Mouse (Mus musculus): ENCODE results near the gene Ldlr.
"Not testable (repeated sequence)": the region's sequence is repeated elsewhere in the genome, so short reads cannot be mapped to it uniquely, and the experiment has no call there.

The Ldlr gene

GRCm38 (mm10) chr9:21786906-21787305 lies 63.6 kb downstream of the Ldlr start:
- in situ Hi-C loops (cut with MboI, MseI): no loop called here

DNA sequence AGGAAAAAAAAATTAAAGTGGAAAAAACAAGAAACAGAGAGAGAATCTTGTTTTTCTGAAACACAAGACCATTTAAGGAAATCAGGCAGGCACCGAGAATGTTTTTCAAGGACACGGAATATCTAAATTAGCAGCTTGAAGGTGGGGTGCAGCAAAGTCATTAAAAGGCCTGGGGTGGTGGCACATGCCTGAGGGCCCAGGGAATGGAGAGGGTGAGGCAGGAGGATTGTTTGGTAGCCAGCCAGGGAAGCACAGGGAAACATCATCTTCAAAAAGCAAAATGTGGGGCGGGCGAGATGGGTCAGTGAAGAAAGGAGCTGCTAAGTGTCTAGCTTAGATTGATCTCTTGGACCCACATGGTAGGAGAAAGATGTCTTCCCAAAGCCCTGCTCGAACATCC lies 64.4 kb downstream of the Ldlr start:
- in situ Hi-C loops (cut with MboI, MseI): no loop called here

GRCm38 (mm10) chr9:21788234-21788633 lies 65.0 kb downstream of the Ldlr start:
- in situ Hi-C loops (cut with MboI, MseI): no loop called here

GRCm38 (mm10) chr9:21791861-21792260 lies 68.6 kb downstream of the Ldlr start:
- in situ Hi-C loops (cut with MboI, MseI): no loop called here

- in situ Hi-C loops (cut with MboI, MseI): no loop called here
Measured at GRCm38 (mm10) chr9:21792644-21793043, 69.4 kb downstream of the Ldlr start.

DNA sequence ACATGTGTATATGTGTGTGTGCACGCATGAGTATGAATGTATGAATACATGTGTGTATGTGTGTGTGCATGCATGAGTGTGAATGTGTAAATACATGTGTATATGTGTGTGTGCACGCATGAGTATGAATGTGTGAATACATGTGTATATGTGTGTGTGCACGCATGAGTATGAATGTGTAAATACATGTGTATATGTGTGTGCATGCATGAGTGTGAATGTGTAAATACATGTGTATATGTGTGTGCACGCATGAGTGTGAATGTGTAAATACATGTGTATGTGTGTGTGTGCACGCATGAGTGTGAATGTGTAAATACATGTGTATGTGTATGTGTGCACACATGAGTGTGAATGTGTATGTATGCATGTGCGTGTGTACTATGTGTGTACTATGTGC lies 70.2 kb downstream of the Ldlr start:
- in situ Hi-C loops (cut with MboI, MseI): not testable (repeated sequence)

DNA sequence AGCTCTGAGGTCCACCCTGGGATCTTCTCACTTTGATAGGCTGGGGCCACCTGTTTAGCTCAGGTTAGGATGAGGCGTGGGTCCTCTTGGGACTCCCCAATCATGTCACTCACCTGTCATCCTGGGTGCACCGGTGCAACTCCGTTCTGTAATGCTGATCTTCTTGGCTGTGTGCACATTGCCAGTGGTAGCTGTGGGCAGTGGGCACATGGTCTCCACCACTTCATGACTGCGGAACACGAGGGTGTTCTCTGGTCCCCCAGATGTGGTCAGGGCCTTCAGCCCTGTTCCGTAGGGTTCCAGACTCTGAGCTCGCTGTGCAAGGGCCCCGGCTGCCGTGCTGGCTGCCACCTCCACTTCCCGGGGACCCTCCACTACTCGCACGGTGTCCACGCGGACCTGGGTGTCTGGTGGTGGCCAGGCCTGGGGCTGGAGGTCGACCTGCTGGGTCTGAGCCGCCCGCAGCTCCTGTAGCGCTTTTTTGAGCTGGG lies 71.1 kb downstream of the Ldlr start:
- in situ Hi-C loops (cut with MboI, MseI): no loop called here

- in situ Hi-C loops (cut with MboI, MseI): no loop called here
Measured at GRCm38 (mm10) chr9:21794925-21795324, 71.6 kb downstream of the Ldlr start.

DNA sequence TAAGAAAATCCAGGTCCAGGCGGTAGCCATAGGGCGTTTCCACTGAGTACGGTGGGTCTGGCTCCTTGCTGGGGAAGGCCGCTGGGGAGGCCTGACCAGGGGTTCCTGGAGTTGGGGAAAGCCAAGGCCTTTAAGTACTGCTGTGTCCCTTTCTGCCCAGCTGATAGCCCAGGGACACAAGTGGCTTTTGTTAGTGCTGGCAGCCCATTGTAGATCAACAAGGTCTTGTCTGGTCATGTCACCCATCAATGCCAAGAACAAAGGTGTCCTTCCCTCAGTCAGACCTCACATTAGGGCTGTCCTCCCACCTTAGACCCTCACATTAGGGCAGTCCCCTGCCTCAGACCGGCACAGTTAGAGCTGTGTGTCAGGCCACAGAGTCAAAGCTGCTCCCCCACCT lies 72.3 kb downstream of the Ldlr start:
- in situ Hi-C loops (cut with MboI, MseI): no loop called here

DNA sequence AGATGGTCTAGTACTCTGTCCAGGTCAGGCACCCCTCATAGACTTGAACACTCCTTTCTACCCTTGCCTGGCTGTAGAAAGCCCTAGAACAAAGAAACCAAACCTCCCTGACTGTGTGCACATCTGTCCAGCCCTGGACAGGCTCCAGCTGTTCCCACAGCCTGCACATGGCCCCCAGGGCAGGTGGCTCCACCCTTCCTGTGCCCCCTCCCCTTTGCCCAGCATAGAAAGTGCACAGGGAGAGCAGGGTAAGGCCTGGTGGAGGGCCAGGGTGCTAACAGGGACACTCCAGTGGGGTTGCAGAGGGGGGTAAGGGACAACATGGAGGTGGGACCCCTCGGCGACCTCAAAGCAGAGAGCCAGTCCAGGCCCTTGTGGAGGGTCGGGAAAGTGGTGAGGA lies 73.0 kb downstream of the Ldlr start:
- in situ Hi-C loops (cut with MboI, MseI): no loop called here

DNA sequence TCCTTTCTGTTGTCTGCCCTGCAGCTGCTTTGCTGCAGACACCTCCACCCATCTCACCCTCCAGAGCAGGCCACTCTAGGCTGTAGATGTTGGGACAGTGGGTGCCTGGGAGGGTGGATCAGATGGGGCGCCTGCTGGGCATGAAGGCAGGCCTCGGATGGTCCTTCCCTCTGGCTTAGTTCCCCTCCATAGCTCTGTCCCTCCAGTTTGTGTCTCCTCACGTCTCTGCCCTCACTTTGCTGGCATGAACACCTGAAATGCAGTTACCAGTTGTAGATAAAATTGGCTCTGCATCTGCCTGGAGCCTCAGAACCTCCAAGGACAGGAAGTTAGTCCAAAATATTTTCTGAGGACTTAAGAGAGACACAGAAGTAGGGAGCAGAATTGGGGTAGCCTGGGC lies 73.6 kb downstream of the Ldlr start:
- in situ Hi-C loops (cut with MboI, MseI): no loop called here

DNA sequence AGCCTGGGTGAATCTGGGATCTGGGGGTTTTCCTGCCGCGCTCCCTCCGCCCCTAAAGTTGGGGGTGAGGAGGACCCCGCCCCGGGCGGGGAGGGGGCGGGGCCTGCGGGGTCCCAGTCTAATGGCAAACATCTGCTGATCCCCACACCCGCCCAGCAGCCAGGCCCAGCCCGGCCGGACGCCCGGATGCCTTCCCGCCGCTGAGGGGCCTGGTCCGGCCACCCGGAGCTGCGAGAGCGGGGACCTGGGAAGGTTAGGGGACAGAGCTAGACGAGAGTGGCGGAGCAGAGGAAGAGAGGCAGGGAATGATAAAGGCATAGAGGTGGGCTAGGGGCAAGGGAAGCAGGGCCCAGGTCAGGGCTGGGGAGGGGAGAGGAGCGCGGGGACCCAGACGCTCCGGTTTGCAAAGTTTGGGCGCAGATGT lies 74.7 kb downstream of the Ldlr start:
- in situ Hi-C loops (cut with MboI, MseI): no loop called here

DNA sequence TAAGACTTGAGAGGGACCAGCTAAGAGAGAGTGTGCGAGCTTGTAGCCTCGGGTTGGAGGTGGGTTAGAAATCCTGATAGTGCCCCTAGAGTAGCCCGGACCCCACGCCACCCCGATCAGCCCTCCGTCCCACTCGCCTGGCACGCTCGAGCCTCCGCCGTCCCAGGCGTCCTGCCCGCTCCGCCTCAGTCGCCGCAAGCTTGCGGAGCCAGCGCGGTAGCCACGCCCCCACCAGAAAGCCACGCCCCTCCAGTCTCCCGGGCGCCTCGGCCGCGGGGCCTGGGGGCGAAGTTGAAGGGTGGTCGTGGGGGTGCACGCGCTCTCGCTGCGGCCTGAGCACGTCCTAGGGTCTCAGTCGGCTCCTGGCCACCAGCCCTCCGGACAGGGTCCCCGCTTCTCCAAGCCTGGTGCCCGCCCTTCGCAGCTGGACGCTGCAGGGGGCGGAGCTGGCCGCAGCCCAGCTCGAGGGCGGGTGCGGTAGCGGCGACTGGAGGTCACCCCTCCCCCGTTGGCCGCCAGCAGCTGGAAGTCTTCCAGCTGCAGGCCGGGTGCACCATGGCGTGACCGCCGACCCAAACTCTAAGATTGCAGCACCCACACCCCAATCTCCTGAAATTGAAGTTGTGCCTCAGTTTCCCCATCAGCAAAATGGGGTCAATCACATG lies 75.2 kb downstream of the Ldlr start, which contains the start of gene Kank2:
Gene Kank2, minus strand, starts transcription at position 400 of the 665 bp plus-strand sequence.
- in situ Hi-C loops (cut with MboI, MseI): no loop called here

GRCm38 (mm10) chr9:21799010-21799350 lies 75.7 kb downstream of the Ldlr start:
- in situ Hi-C loops (cut with MboI, MseI): no loop called here

Data from T-helper 17 cell (primary cell).